Mouse (Mus musculus): ENCODE measurements around the gene Syde2. TPM values are rescaled to one million over a fixed set of nuclear protein-coding genes. Genes with fewer than 3 reads are reported as not detected.
A peak's percentile ranks its signal among the peaks of the same experiment; 100 is the strongest.

Syde2 gene
- total and polyA plus RNA-seq, 3 experiments, result 0.10 to 0.30 TPM; not detected in 1

DNA sequence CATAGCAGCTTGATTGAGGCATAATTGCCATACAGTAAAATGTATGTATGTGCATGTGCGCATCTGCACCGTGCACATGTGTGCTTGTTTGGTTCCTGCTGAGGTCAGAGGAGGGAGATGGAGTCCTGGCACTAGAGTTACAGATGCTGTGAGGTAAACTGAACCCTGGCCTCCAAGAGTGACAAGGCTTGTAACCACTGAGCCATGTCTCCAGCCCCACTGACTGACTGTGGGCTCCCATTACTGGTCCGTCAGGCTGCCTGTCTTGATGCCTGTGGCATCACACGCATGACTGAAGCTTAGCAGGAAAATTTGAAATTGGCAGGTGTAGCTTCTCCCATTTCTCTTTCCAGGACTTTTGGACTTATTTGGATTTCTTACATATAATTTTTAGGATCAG is 23.1 kb downstream of the Syde2 start:
- H3K79me2 ChIP-seq (replicated peaks; ENCODE audit: control insufficient read depth, extremely low read depth, insufficient read depth, poor library complexity, severe bottlenecking), result no peaks in the 10 kb centered on the region
- dilution Hi-C loops (cut with MboI; ENCODE audit: extremely low pct_ligation_motif_present, extremely low pct_unique_long_range_greater_than_20kb, low sequenced_read_pairs), result no loop called here
- in situ Hi-C loops (cut with MboI; ENCODE audit: low pct_ligation_motif_present, low pct_unique_long_range_greater_than_20kb, low sequenced_read_pairs), result no loop called here

DNA sequence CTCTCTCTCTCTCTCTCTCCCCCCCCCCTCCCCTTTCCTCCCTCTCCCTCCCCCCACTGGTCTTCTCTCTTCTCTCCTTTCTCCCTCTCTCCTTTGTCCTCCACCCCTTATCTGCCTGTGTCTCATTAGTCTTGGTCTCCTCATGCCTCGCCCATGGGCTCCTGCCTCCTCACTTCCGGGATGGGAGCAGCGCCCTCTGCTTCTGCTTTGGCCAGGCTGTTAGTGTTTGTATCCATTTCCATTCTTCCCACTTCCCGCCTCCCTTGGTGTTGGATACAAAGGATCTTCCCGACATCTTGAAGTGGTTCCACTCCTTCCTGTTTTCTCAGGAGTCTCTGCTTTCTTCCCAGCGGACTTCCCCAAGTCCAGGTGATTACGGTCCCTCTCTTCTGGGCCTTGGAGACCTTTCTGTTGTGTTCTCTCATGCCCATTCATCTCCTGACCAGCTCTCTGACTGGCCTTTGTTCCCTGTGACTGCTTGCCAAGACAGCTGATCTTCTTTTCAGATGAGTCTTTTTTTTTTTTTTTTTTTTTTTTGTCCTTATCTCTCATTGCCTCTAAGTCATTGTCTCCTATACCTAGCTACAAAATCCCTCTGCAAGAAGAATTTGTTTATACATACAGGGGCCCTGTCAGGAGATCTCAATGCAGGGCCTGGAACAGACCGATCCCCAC is 24.0 kb downstream of the Syde2 start:
- no peak overlapping the region for H3K27ac ChIP-seq (ENCODE audit: insufficient read depth, low read depth)
- H3K79me2 ChIP-seq (replicated peaks; ENCODE audit: control insufficient read depth, extremely low read depth, insufficient read depth, poor library complexity, severe bottlenecking), result no peaks in the 10 kb centered on the region
- H3K36me3 ChIP-seq (replicated peaks in 1 of 2; ENCODE audit: control insufficient read depth in 1 of 2, insufficient read depth in 1 of 2, low read length in 1 of 2), result no peaks in the 10 kb centered on the region
- H3K9me3 ChIP-seq (replicated peaks; ENCODE audit: low read length), result no peaks in the 10 kb centered on the region
- H3K4me2 ChIP-seq (ENCODE audit: insufficient read depth, low read depth, poor library complexity, severe bottlenecking), result no peak overlapping the region
- H3K4me1 ChIP-seq (ENCODE audit: control insufficient read depth in 1 of 2, insufficient read depth in 2 of 2), result peaks cover 3 to 6% of the 10 kb centered on the region in 2 experiments; a peak in 1 of 4 replicates
- dilution Hi-C loops (cut with MboI; ENCODE audit: extremely low pct_ligation_motif_present, extremely low pct_unique_long_range_greater_than_20kb, low sequenced_read_pairs), result no loop called here
- in situ Hi-C loops (cut with MboI; ENCODE audit: low pct_ligation_motif_present, low pct_unique_long_range_greater_than_20kb, low sequenced_read_pairs), result no loop called here
- no peak for DNase-seq (ENCODE audit: extremely low read depth)
- H3K27me3 ChIP-seq (replicated peaks), result no peaks in the 10 kb centered on the region
- no peak overlapping the region for H3K9ac ChIP-seq (ENCODE audit: insufficient read depth, low read depth)
- TF ChIP-seq ELF1 (IDR thresholded peaks at IDR 0.05; ENCODE audit: low read depth, low read length), result peak; percentile 61
- TF ChIP-seq SIN3A (IDR thresholded peaks at IDR 0.05; ENCODE audit: low read length), result no peak
- H3K4me3 ChIP-seq (replicated peaks in 1 of 3; ENCODE audit: low read depth in 2 of 3, low read length in 2 of 3, poor library complexity in 1 of 3), result no peak overlapping the region

More for the DNA sequence above, 23.1 kb downstream of the Syde2 start:
- H3K27me3 ChIP-seq (replicated peaks), result no peaks in the 10 kb centered on the region
- H3K4me3 ChIP-seq (replicated peaks in 1 of 3; ENCODE audit: low read depth in 2 of 3, low read length in 2 of 3, poor library complexity in 1 of 3), result no peak overlapping the region
- no peak for TF ChIP-seq MXI1 (IDR thresholded peaks at IDR 0.05; ENCODE audit: low read depth, low read length)
- TF ChIP-seq MAZ (IDR thresholded peaks at IDR 0.05; ENCODE audit: low read depth, low read length), result no peak
- TF ChIP-seq USF2 (conservative IDR thresholded peaks at IDR 0.05; ENCODE audit: low read depth, low read length), result no peak
- no peak for TF ChIP-seq TBP (conservative IDR thresholded peaks at IDR 0.05; ENCODE audit: low read depth, low read length)
- TF ChIP-seq SMC3 (IDR thresholded peaks at IDR 0.05; ENCODE audit: low read depth, low read length), result no peak
- TF ChIP-seq ELF1 (IDR thresholded peaks at IDR 0.05; ENCODE audit: low read depth, low read length), result no peak
- no peak for TF ChIP-seq KAT2A (IDR thresholded peaks at IDR 0.05; ENCODE audit: insufficient replicate concordance, low read length)
- TF ChIP-seq ETS1 (conservative IDR thresholded peaks at IDR 0.05; ENCODE audit: low read depth, low read length), result no peak
- no peak for TF ChIP-seq MEF2A (IDR thresholded peaks at IDR 0.05; ENCODE audit: borderline replicate concordance, low read depth, low read length)
- no peak for TF ChIP-seq EP300 (IDR thresholded peaks at IDR 0.05; ENCODE audit: low read length)
- no peak for DNase-seq (ENCODE audit: extremely low read depth)
- peaks cover 3 to 6% of the 10 kb centered on the region in 2 experiments; a peak in 1 of 4 replicates for H3K4me1 ChIP-seq (ENCODE audit: control insufficient read depth in 1 of 2, insufficient read depth in 2 of 2)
- no peaks in the 10 kb centered on the region for H3K36me3 ChIP-seq (replicated peaks in 1 of 2; ENCODE audit: control insufficient read depth in 1 of 2, insufficient read depth in 1 of 2, low read length in 1 of 2)
- H3K9ac ChIP-seq (ENCODE audit: insufficient read depth, low read depth), result no peak overlapping the region
- H3K27ac ChIP-seq (ENCODE audit: insufficient read depth, low read depth), result no peak overlapping the region
- H3K9me3 ChIP-seq (replicated peaks; ENCODE audit: low read length), result no peaks in the 10 kb centered on the region
- no peak overlapping the region for H3K4me2 ChIP-seq (ENCODE audit: insufficient read depth, low read depth, poor library complexity, severe bottlenecking)

DNA sequence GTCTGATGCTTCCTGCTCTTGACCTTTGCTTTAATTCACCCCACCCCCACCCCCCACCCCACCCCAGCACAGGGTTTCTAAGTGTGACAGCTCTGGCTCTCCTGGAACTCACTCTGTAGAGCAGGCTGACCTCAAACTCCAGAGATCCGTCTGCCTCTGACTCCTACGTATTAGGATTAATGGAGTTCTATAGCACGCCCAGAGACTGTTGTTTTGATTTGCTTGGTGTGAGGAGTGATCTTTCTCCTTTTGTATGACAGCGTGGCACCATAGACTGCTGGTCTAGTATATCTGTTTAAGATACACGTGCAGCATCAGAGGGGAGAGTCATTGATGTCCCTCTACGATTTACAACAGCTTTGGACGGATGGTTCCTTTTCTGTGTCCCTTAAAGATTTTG is 25.8 kb downstream of the Syde2 start:
- Histone ChIP-seq H3K4me3 (replicated peaks in 1 of 3; ENCODE audit: low read depth in 2 of 3, low read length in 2 of 3, poor library complexity in 1 of 3) (no peak overlapping the region), H3K27me3 (replicated peaks) (no peaks in the 10 kb centered on the region), H3K9ac (ENCODE audit: insufficient read depth, low read depth) (no peak overlapping the region), H3K4me2 (ENCODE audit: insufficient read depth, low read depth, poor library complexity, severe bottlenecking) (no peak overlapping the region), H3K9me3 (replicated peaks; ENCODE audit: low read length) (no peaks in the 10 kb centered on the region), H3K36me3 (replicated peaks in 1 of 2; ENCODE audit: control insufficient read depth in 1 of 2, insufficient read depth in 1 of 2, low read length in 1 of 2) (no peaks in the 10 kb centered on the region), H3K4me1 (ENCODE audit: control insufficient read depth in 1 of 2, insufficient read depth in 2 of 2) (peaks cover 3 to 6% of the 10 kb centered on the region in 2 experiments; a peak in 1 of 4 replicates), H3K27ac (ENCODE audit: insufficient read depth, low read depth) (no peak overlapping the region), H3K79me2 (replicated peaks; ENCODE audit: control insufficient read depth, extremely low read depth, insufficient read depth, poor library complexity, severe bottlenecking) (no peaks in the 10 kb centered on the region)
- DNase-seq (ENCODE audit: extremely low read depth), result no peak
- dilution Hi-C loops (cut with MboI; ENCODE audit: extremely low pct_ligation_motif_present, extremely low pct_unique_long_range_greater_than_20kb, low sequenced_read_pairs), result no loop called here
- TF ChIP-seq SMC3 (IDR thresholded peaks at IDR 0.05; ENCODE audit: low read depth, low read length) (no peak), PAX5 (IDR thresholded peaks at IDR 0.05; ENCODE audit: low read length) (no peak), EP300 (IDR thresholded peaks at IDR 0.05; ENCODE audit: low read length) (no peak), TBP (conservative IDR thresholded peaks at IDR 0.05; ENCODE audit: low read depth, low read length) (no peak), E2F4 (IDR thresholded peaks at IDR 0.05; ENCODE audit: insufficient replicate concordance, low read depth, low read length) (no peak), ZC3H11A (IDR thresholded peaks at IDR 0.05; ENCODE audit: low read depth, low read length) (no peak), ZNF384 (IDR thresholded peaks at IDR 0.05; ENCODE audit: low read depth, low read length) (no peak), POLR2A (IDR thresholded peaks at IDR 0.05; ENCODE audit: low read depth, low read length) (no peak), MAFK (IDR thresholded peaks at IDR 0.05; ENCODE audit: insufficient replicate concordance, low read length) (no peak), TCF12 (IDR thresholded peaks at IDR 0.05; ENCODE audit: low read depth, low read length) (no peak), IRF4 (IDR thresholded peaks at IDR 0.05; ENCODE audit: low read depth, low read length) (no peak), KAT2A (IDR thresholded peaks at IDR 0.05; ENCODE audit: insufficient replicate concordance, low read length) (no peak), POLR2AphosphoS2 (IDR thresholded peaks at IDR 0.05; ENCODE audit: low read depth, low read length) (no peak)
- in situ Hi-C loops (cut with MboI; ENCODE audit: low pct_ligation_motif_present, low pct_unique_long_range_greater_than_20kb, low sequenced_read_pairs), result no loop called here

Measured in CH12.LX (cell line).